Mouse (Mus musculus): ENCODE results near the gene Fktn. TPM values are rescaled to one million over a fixed set of nuclear protein-coding genes. Genes with fewer than 3 reads are reported as not detected.

Gene Fktn
- 2.8 TPM for polyA plus RNA-seq (2015; fragmentation: Illumina TruSeq; extraction: RNeasy Lipid Tissue Mini Kit (QIAGEN cat#74804); ENCODE audit: insufficient read depth, low read depth, low replicate concordance)

DNA sequence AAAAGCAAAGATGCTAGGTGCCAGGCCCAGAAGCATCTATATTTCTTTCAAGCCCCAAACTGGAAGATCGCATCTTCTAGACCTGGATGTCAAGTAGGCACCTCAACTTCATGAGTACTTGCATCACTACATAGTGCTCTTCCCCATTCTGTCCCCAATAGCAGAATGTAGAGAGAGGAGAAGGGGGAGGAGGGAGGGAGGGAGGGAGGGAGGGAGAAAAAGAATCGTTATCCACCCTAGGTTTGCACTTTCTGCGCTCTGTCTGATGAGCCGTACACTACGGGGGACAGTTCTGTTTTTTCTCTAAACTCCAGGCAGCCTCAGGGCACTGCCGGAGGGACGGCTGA is at the start of gene Fktn:
Fktn (plus strand) TSS at position 295 of the 347 bp plus-strand sequence.

DNA sequence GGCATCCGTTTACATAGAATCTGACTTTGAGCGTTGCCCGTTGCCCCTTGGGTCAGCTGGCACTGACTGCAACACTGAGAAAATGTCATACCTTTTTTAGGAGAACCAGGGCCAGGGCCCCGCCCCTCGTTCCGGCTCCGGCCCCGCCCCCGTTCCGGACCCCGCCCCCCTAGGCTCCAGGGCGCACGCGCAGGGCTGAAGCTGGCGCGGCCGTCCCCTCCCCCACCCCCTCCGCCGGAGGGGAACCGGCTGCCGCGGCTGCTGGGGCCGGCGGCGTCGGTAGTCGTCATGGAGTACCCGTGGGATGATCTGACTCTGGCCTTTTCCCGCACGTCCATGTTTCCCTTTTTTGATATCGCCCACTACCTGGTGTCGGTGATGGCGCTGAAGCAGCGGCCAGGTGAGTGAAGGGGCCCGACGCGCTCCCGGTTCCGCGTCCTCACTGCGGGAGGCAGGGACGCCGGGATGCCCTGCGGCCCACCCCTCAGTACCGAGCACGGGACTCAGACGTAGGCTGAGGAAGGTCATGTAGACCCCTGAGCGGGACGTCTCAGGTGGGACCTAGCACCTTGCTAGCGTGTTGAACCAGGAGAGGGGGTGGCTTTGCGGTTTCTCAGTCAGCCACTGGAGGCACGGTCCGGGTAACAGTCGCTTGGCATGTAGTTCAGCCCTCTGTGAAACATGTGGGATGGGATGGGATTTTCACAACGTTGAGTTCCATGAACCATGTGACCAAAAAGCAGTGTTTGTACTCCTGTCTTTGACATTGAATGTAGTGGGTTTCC is 112.2 kb downstream of the Fktn start, which contains the start of gene Tmem38b:
Tmem38b (plus strand) TSS at position 225 of the 785 bp plus-strand sequence.

Other genes starting within 250 kb of the Fktn start
- 1.5 TPM for gene Fsd1l, start 82.5 kb upstream of the Fktn start, polyA plus RNA-seq (2015; fragmentation: Illumina TruSeq; extraction: RNeasy Lipid Tissue Mini Kit (QIAGEN cat#74804); ENCODE audit: insufficient read depth, low read depth, low replicate concordance)
- gene Tal2, start 65.7 kb downstream of the Fktn start, polyA plus RNA-seq (2015; fragmentation: Illumina TruSeq; extraction: RNeasy Lipid Tissue Mini Kit (QIAGEN cat#74804); ENCODE audit: insufficient read depth, low read depth, low replicate concordance), result 0.26 TPM
- gene Tmem38b, start 112.0 kb downstream of the Fktn start, polyA plus RNA-seq (2015; fragmentation: Illumina TruSeq; extraction: RNeasy Lipid Tissue Mini Kit (QIAGEN cat#74804); ENCODE audit: insufficient read depth, low read depth, low replicate concordance), result 3.2 TPM